Mouse (Mus musculus): ENCODE data around the gene Cacng5. TPM values are rescaled to one million over a fixed set of nuclear protein-coding genes. Genes with fewer than 3 reads are reported as not detected.

Gene Cacng5
- polyA plus RNA-seq, 1 experiment from 2014 or later: 0.07 TPM

DNA sequence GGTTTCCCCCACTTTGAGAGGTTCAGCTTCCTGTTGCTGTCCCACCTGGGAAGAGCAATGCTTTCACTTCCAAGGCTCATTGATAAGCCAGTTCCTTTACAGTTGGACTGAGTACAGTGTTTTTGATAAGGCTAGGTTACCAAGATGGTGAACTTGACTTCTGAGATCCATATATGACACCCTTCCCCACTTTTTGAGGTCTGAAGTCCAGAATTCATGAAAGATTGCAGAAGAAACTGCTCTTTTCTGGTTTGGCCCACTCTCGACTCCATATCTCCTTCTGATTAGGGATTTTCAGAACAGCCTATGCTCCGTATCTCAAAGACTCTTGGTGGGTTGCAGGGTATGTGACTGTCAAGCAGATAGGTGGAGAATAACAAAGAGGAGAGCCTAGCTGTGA lies 22.1 kb upstream of the Cacng5 start:
- Histone ChIP-seq H3K27ac (ENCODE audit: low read length) (no peak overlapping the region), H3K27me3 (ENCODE audit: control insufficient read depth, insufficient read depth, low read length) (no peaks in the 10 kb centered on the region), H3K9ac (ENCODE audit: low read length) (no peak overlapping the region), H3K4me3 (ENCODE audit: low read length) (no peak overlapping the region), H3K9me3 (replicated peaks; ENCODE audit: control insufficient read depth, low read length) (peaks cover 25% of the 10 kb centered on the region), H3K4me2 (ENCODE audit: low read depth, low read length) (no peak overlapping the region), H3K36me3 (ENCODE audit: control insufficient read depth, insufficient read depth) (peaks cover 41% of the 10 kb centered on the region), H3K4me1 (ENCODE audit: control insufficient read depth, insufficient read depth, low read length) (no peaks in the 10 kb centered on the region)
- WGBS: 72% methylated on average over 2 of the region's 2 CpGs
- ATAC-seq (replicated peaks; ENCODE audit: extremely low read depth, insufficient read depth, low FRiP score): no peak

DNA sequence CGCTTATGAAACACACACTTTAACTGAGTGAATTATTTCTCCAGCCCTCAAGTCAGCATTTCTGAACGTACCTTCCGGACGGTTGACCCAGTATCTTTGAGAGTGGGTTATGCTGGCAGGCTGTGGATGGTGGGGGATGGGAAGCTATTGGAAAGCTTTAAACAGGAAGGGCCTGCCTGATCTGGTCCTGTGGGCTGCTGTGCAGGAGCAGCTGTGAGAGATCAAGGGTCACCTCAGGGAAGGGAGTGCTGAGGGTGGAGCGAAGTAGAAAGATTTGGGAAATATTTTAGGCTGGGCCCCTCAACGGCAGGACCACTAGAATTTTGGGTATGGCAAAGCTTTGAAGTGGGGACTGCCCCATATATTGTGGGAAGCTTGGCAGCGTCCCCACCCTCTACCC lies 16.9 kb upstream of the Cacng5 start:
- no peaks in the 10 kb centered on the region for H3K27me3 ChIP-seq (ENCODE audit: control insufficient read depth, insufficient read depth, low read length)
- no peaks in the 10 kb centered on the region for H3K9me3 ChIP-seq (replicated peaks; ENCODE audit: control insufficient read depth, low read length)
- peaks cover 3% of the 10 kb centered on the region for H3K36me3 ChIP-seq (ENCODE audit: control insufficient read depth, insufficient read depth)
- H3K4me3 ChIP-seq (ENCODE audit: low read length): no peak overlapping the region
- no peak overlapping the region for H3K4me2 ChIP-seq (ENCODE audit: low read depth, low read length)
- no peak overlapping the region for H3K9ac ChIP-seq (ENCODE audit: low read length)
- no peaks in the 10 kb centered on the region for H3K4me1 ChIP-seq (ENCODE audit: control insufficient read depth, insufficient read depth, low read length)
- no peak overlapping the region for H3K27ac ChIP-seq (ENCODE audit: low read length)
- WGBS: 64% methylated on average over 7 of the region's 7 CpGs
- no peak for ATAC-seq (replicated peaks; ENCODE audit: extremely low read depth, insufficient read depth, low FRiP score)

DNA sequence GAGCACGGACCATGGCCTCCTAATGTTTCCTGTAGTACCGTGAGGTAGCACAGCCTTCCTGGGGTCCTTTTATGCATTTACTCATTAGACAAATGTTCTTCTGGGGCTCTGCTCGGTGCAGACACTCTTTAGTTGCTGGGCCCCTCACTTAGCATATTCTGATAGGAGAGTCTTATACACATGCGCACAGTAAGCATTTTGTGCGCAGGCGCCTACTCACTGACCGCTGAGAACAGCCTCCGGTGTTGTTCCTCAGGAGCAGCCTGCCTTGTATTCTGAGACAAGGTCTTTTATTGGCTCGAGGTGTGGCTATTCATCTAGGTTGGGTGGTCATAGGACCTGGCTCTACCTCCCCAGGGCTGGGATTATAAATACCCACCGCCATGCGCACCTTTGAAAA lies 16.4 kb upstream of the Cacng5 start:
- H3K36me3 ChIP-seq (ENCODE audit: control insufficient read depth, insufficient read depth): no peaks in the 10 kb centered on the region; the same call in 1 of the 2 replicates
- no peak overlapping the region for H3K9ac ChIP-seq (ENCODE audit: low read length)
- H3K4me2 ChIP-seq (ENCODE audit: low read depth, low read length): no peak overlapping the region
- H3K27me3 ChIP-seq (ENCODE audit: control insufficient read depth, insufficient read depth, low read length): no peaks in the 10 kb centered on the region
- 84% methylated on average over 11 of the region's 11 CpGs for WGBS
- no peak for ATAC-seq (replicated peaks; ENCODE audit: extremely low read depth, insufficient read depth, low FRiP score)
- no peak overlapping the region for H3K27ac ChIP-seq (ENCODE audit: low read length)
- no peaks in the 10 kb centered on the region for H3K4me1 ChIP-seq (ENCODE audit: control insufficient read depth, insufficient read depth, low read length)
- no peaks in the 10 kb centered on the region for H3K9me3 ChIP-seq (replicated peaks; ENCODE audit: control insufficient read depth, low read length)
- H3K4me3 ChIP-seq (ENCODE audit: low read length): no peak overlapping the region

DNA sequence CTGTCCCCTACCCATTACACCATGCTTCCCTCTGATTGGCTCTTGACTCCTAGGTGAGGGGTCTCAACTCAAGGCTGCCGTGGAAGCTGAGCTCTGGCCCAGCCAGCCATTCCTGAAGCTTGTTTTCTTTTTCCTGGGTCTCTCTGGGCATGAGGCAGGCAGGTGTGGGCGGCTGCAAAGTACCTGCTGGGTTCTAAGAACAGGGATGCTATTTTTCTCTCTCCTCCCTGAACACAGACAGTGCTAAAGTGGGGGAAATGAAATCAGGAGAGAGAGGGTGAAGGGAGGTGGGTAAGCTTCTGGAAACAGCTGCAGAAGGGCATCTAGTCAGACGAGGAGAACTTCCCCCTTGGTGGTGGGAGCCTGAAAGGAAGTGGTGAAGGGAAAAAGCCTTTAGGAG lies 14.9 kb upstream of the Cacng5 start:
- no peak for ATAC-seq (replicated peaks; ENCODE audit: extremely low read depth, insufficient read depth, low FRiP score)
- Histone ChIP-seq H3K4me3 (ENCODE audit: low read length) (no peak overlapping the region), H3K36me3 (ENCODE audit: control insufficient read depth, insufficient read depth) (no peaks in the 10 kb centered on the region), H3K27me3 (ENCODE audit: control insufficient read depth, insufficient read depth, low read length) (no peaks in the 10 kb centered on the region), H3K9ac (ENCODE audit: low read length) (no peak overlapping the region), H3K4me1 (ENCODE audit: control insufficient read depth, insufficient read depth, low read length) (no peaks in the 10 kb centered on the region), H3K9me3 (replicated peaks; ENCODE audit: control insufficient read depth, low read length) (no peaks in the 10 kb centered on the region), H3K4me2 (ENCODE audit: low read depth, low read length) (no peak overlapping the region), H3K27ac (ENCODE audit: low read length) (no peak overlapping the region)
- 55% methylated on average over 3 of the region's 3 CpGs for WGBS

DNA sequence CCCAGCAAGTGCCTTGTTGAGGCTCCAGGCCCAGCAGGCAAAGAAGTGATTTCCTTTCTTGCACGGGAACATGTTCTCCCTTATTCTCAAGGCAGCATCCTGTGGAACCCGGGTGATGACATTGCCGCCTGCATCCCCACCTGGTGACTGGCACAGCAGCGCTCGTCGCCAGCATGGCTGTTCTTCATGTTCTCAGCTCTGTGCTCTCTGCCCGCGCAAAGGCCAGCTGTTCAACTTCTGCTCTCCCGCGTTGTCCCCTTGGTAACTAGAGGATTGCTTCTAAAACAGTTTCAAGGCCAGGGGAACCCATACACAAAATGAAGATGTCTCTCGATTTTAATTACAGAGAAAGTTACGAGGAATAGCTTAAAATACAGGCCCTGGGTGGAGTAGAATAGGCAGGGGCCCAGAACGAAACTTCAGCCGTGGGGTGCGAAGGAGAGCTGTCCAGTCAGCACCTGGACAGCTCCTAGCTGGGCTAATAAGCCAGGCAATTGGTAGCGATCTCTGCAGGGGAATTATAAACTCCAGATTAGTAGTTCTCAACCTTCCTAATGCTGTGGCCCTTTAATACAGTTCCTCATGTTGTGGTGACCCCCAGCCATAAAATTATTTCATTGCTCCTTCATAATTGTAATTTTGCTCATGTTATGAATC lies 5.1 kb upstream of the Cacng5 start:
- Histone ChIP-seq H3K4me2 (ENCODE audit: low read depth, low read length) (no peak overlapping the region), H3K4me3 (ENCODE audit: low read length) (no peak overlapping the region), H3K27ac (ENCODE audit: low read length) (no peak overlapping the region), H3K9me3 (replicated peaks; ENCODE audit: control insufficient read depth, low read length) (no peaks in the 10 kb centered on the region), H3K27me3 (ENCODE audit: control insufficient read depth, insufficient read depth, low read length) (peaks cover 20% of the 10 kb centered on the region), H3K4me1 (ENCODE audit: control insufficient read depth, insufficient read depth, low read length) (no peaks in the 10 kb centered on the region), H3K36me3 (ENCODE audit: control insufficient read depth, insufficient read depth) (no peaks in the 10 kb centered on the region), H3K9ac (ENCODE audit: low read length) (no peak overlapping the region)
- no peak for ATAC-seq (replicated peaks; ENCODE audit: extremely low read depth, insufficient read depth, low FRiP score)
- 43% methylated on average over 16 of the region's 16 CpGs for WGBS

DNA sequence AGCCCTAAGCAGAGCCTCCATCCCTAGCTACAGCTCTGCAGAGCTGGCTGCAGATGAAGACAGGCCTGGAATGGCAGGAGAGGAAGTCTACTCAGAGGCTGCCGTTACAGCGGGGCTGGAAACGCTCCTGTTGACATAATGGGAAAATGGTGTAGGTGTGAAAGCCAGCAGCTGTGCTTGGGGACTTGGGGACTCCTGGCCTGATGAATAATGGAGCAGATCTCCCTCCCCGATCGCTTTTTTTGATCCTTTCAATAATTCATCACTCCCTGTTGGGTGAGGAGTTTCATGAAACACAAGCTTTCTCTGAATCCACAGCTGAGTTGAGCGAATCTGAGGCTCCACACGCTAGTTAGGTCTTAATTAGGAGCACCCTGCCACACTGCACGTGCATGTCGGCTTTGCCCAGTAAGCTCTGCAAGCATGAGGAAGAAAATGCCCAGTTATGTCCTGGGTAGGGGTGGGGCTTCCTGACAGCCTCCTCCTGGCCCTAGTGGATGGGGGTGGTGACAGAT lies 2.9 kb upstream of the Cacng5 start:
- H3K36me3 ChIP-seq (ENCODE audit: control insufficient read depth, insufficient read depth): no peaks in the 10 kb centered on the region
- H3K4me3 ChIP-seq (ENCODE audit: low read length): no peak overlapping the region
- no peak overlapping the region for H3K9ac ChIP-seq (ENCODE audit: low read length)
- no peak overlapping the region for H3K27ac ChIP-seq (ENCODE audit: low read length)
- H3K4me2 ChIP-seq (ENCODE audit: low read depth, low read length): no peak overlapping the region
- peaks cover 35% of the 10 kb centered on the region for H3K27me3 ChIP-seq (ENCODE audit: control insufficient read depth, insufficient read depth, low read length)
- H3K4me1 ChIP-seq (ENCODE audit: control insufficient read depth, insufficient read depth, low read length): peaks cover 2% of the 10 kb centered on the region; the same call in 1 of the 2 replicates
- ATAC-seq (replicated peaks; ENCODE audit: extremely low read depth, insufficient read depth, low FRiP score): no peak
- 66% methylated on average over 9 of the region's 9 CpGs for WGBS
- no peaks in the 10 kb centered on the region for H3K9me3 ChIP-seq (replicated peaks; ENCODE audit: control insufficient read depth, low read length)

DNA sequence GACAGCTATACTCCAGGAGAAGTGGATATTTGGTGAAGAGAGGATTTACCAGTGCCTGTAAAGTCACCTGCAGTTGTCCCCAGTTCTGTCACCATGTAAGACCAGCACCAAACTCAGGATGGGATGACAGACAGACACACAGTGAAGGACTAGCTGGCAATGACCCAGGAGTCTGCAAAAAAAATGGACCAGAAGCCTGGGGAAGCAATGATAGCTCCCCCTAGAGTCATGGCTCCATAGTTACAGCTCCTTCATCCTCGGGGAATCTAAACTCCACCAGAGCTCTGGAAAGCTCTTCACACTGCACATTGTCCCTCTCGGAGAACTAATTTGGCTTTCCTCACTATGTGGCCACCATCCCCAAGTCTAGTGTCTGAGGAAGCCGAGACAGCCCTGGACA lies 1.5 kb downstream of the Cacng5 start:
- peaks cover 2% of the 10 kb centered on the region; the same call in 1 of the 2 replicates for H3K4me1 ChIP-seq (ENCODE audit: control insufficient read depth, insufficient read depth, low read length)
- WGBS: 61% methylated on average over 3 of the region's 3 CpGs
- H3K4me2 ChIP-seq (ENCODE audit: low read depth, low read length): no peak overlapping the region
- H3K9me3 ChIP-seq (replicated peaks; ENCODE audit: control insufficient read depth, low read length): peaks cover 5% of the 10 kb centered on the region; the same call in 1 of the 2 replicates
- peaks cover 35% of the 10 kb centered on the region for H3K27me3 ChIP-seq (ENCODE audit: control insufficient read depth, insufficient read depth, low read length)
- no peaks in the 10 kb centered on the region for H3K36me3 ChIP-seq (ENCODE audit: control insufficient read depth, insufficient read depth)
- no peak overlapping the region for H3K4me3 ChIP-seq (ENCODE audit: low read length)
- ATAC-seq (replicated peaks; ENCODE audit: extremely low read depth, insufficient read depth, low FRiP score): no peak
- no peak overlapping the region for H3K27ac ChIP-seq (ENCODE audit: low read length)
- no peak overlapping the region for H3K9ac ChIP-seq (ENCODE audit: low read length)

DNA sequence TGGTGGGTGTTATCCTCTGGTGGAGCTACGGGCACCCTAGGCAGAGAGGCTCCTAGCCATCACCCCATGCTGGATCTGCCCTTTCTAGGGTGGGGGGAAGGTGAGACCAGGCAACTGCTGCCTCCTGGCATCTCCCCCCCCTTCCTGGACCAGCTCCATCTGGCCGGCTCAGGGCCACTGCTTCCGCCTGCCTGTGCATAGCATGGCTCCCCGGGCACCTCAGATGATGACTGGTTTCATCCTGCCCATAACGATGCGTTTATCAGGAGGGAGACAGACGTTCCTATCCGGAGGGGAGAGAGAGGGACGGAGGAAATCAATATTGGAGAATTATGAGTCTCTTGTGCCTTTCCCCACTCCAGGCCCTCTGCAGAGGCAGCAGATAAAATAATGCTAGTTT lies 9.5 kb downstream of the Cacng5 start:
- no peaks in the 10 kb centered on the region for H3K36me3 ChIP-seq (ENCODE audit: control insufficient read depth, insufficient read depth)
- H3K4me1 ChIP-seq (ENCODE audit: control insufficient read depth, insufficient read depth, low read length): no peaks in the 10 kb centered on the region
- no peak overlapping the region for H3K4me3 ChIP-seq (ENCODE audit: low read length)
- 79% methylated on average over 9 of the region's 9 CpGs for WGBS
- peaks cover 5% of the 10 kb centered on the region; the same call in 1 of the 2 replicates for H3K9me3 ChIP-seq (replicated peaks; ENCODE audit: control insufficient read depth, low read length)
- no peak for ATAC-seq (replicated peaks; ENCODE audit: extremely low read depth, insufficient read depth, low FRiP score)
- no peak overlapping the region for H3K4me2 ChIP-seq (ENCODE audit: low read depth, low read length)
- H3K27ac ChIP-seq (ENCODE audit: low read length): no peak overlapping the region
- H3K9ac ChIP-seq (ENCODE audit: low read length): no peak overlapping the region
- no peaks in the 10 kb centered on the region for H3K27me3 ChIP-seq (ENCODE audit: control insufficient read depth, insufficient read depth, low read length)

DNA sequence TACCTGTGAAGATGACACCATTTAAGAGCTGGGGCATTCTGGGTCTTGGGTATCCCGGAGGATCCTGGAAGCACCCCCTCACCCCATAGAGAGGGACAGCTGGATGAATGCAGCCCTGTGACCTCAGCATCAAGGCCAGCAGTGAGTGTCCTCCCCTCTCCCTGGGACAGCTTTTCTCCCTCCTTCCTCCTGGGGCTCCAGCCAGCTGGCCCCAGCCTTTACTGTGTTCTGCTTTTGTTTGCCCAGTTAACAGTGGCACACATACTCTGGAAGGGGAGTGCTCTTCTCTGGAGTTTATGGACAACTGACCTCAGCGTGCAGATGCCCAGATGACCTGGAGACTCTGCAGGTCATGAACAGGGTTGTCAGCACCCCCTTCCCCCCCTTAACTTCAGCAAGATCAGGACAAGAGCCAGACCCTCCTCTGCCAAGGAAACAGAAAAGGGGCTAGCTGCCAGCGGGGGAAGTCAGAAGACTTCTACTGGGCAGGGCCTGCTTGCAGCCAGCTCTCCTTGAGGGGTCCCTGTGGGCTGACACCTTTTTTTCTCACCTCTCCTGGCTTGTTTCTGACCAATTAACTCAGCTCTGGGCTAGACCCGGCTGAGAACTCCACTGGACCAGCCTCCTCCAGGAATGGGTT lies 10.8 kb downstream of the Cacng5 start:
- Histone ChIP-seq H3K9ac (ENCODE audit: low read length) (no peak overlapping the region), H3K4me1 (ENCODE audit: control insufficient read depth, insufficient read depth, low read length) (no peaks in the 10 kb centered on the region), H3K36me3 (ENCODE audit: control insufficient read depth, insufficient read depth) (no peaks in the 10 kb centered on the region), H3K27ac (ENCODE audit: low read length) (no peak overlapping the region), H3K4me3 (ENCODE audit: low read length) (no peak overlapping the region), H3K4me2 (ENCODE audit: low read depth, low read length) (no peak overlapping the region), H3K27me3 (ENCODE audit: control insufficient read depth, insufficient read depth, low read length) (no peaks in the 10 kb centered on the region), H3K9me3 (replicated peaks; ENCODE audit: control insufficient read depth, low read length) (no peaks in the 10 kb centered on the region)
- ATAC-seq (replicated peaks; ENCODE audit: extremely low read depth, insufficient read depth, low FRiP score): no peak
- 20% methylated on average over 4 of the region's 4 CpGs for WGBS
